Mouse (Mus musculus): ENCODE results near the gene Gm37240. TPM values are rescaled to one million over a fixed set of nuclear protein-coding genes. Genes with fewer than 3 reads are reported as not detected.

Gm37240 gene
- 0.82 and 2.0 TPM in 2 replicates for polyA plus RNA-seq (2014; fragmentation: Nextera tagmentation; extraction: Ambion mirVana)

- ATAC-seq (ENCODE audit: insufficient read depth, low FRiP score, low TSS enrichment) (peak; percentile 84), DNase-seq (ENCODE audit: low spot score) (peak; percentile 84)
- under 1% methylated on average over 44 of the region's 48 CpGs for WGBS
- H3K9ac ChIP-seq (ENCODE audit: low read length) = peak within 1 kb of the TSS; percentile 23
- H3K36me3 ChIP-seq (ENCODE audit: control insufficient read depth, insufficient read depth, low read length) = no peaks in the 10 kb centered on the region
- peak within 1 kb of the TSS; percentile 49 for H3K4me3 ChIP-seq (ENCODE audit: low read depth, low read length)
- no peak within 1 kb of the TSS for H3K27ac ChIP-seq (ENCODE audit: low read depth, low read length)
- H3K4me2 ChIP-seq (ENCODE audit: low read depth) = peak within 1 kb of the TSS; percentile 92
- H3K9me3 ChIP-seq (ENCODE audit: control insufficient read depth, low read length) = no peaks in the 10 kb centered on the region
- H3K4me1 ChIP-seq (ENCODE audit: control insufficient read depth, insufficient read depth, low read length) = 0 out of 2 replicates have a peak, but pooled peaks cover 2% of the 10 kb centered on the region
- H3K27me3 ChIP-seq (ENCODE audit: control insufficient read depth, insufficient read depth, low read length) = peaks cover 11% of the 10 kb centered on the region; the same call in 1 of the 2 replicates
These were observed at the start of gene Gm37240, which contains the start of gene Glt28d2 for GRCm38 (mm10) chr3:85887239-85887827. Gm37240 (minus strand) TSS chr3:85887518. Glt28d2 (minus strand) TSS chr3:85887516.

- H3K9ac ChIP-seq (ENCODE audit: low read length) = no peak overlapping the region
- 93% methylated on average over 5 of the region's 5 CpGs for WGBS
- no peak overlapping the region for H3K4me3 ChIP-seq (ENCODE audit: low read depth, low read length)
These were observed 46.3 kb upstream of the Gm37240 start for GRCm38 (mm10) chr3:85933586-85933985.

GRCm38 (mm10) chr3:85931859-85932258, 44.5 kb upstream of the Gm37240 start:
- H3K36me3 ChIP-seq (ENCODE audit: control insufficient read depth, insufficient read depth, low read length) = no peaks in the 10 kb centered on the region
- no peaks in the 10 kb centered on the region for H3K27me3 ChIP-seq (ENCODE audit: control insufficient read depth, insufficient read depth, low read length)
- no peak overlapping the region for H3K4me2 ChIP-seq (ENCODE audit: low read depth)
- no peaks in the 10 kb centered on the region for H3K4me1 ChIP-seq (ENCODE audit: control insufficient read depth, insufficient read depth, low read length)
- no peak overlapping the region for H3K4me3 ChIP-seq (ENCODE audit: low read depth, low read length)
- ATAC-seq (ENCODE audit: insufficient read depth, low FRiP score, low TSS enrichment) (no peak), DNase-seq (ENCODE audit: low spot score) (no peak)
- H3K9ac ChIP-seq (ENCODE audit: low read length) = no peak overlapping the region
- no peaks in the 10 kb centered on the region for H3K9me3 ChIP-seq (ENCODE audit: control insufficient read depth, low read length)
- WGBS = 86% methylated on average over 6 of the region's 6 CpGs
- H3K27ac ChIP-seq (ENCODE audit: low read depth, low read length) = no peak overlapping the region

More at GRCm38 (mm10) chr3:85933586-85933985, 46.3 kb upstream of the Gm37240 start:
- H3K27ac ChIP-seq (ENCODE audit: low read depth, low read length) = no peak overlapping the region
- H3K9me3 ChIP-seq (ENCODE audit: control insufficient read depth, low read length) = no peaks in the 10 kb centered on the region
- no peak overlapping the region for H3K4me2 ChIP-seq (ENCODE audit: low read depth)
- ATAC-seq (ENCODE audit: insufficient read depth, low FRiP score, low TSS enrichment) (no peak), DNase-seq (ENCODE audit: low spot score) (no peak)
- no peaks in the 10 kb centered on the region for H3K4me1 ChIP-seq (ENCODE audit: control insufficient read depth, insufficient read depth, low read length)
- no peaks in the 10 kb centered on the region for H3K27me3 ChIP-seq (ENCODE audit: control insufficient read depth, insufficient read depth, low read length)
- no peaks in the 10 kb centered on the region for H3K36me3 ChIP-seq (ENCODE audit: control insufficient read depth, insufficient read depth, low read length)

- no peaks in the 10 kb centered on the region for H3K36me3 ChIP-seq (ENCODE audit: control insufficient read depth, insufficient read depth, low read length)
- H3K9me3 ChIP-seq (ENCODE audit: control insufficient read depth, low read length) = no peaks in the 10 kb centered on the region
- no peaks in the 10 kb centered on the region for H3K27me3 ChIP-seq (ENCODE audit: control insufficient read depth, insufficient read depth, low read length)
- no peak overlapping the region for H3K4me3 ChIP-seq (ENCODE audit: low read depth, low read length)
- ATAC-seq (ENCODE audit: insufficient read depth, low FRiP score, low TSS enrichment) (no peak), DNase-seq (ENCODE audit: low spot score) (no peak)
- H3K9ac ChIP-seq (ENCODE audit: low read length) = no peak overlapping the region
- WGBS = 76% methylated on average over 11 of the region's 11 CpGs
- no peak overlapping the region for H3K27ac ChIP-seq (ENCODE audit: low read depth, low read length)
- H3K4me2 ChIP-seq (ENCODE audit: low read depth) = no peak overlapping the region
- no peaks in the 10 kb centered on the region for H3K4me1 ChIP-seq (ENCODE audit: control insufficient read depth, insufficient read depth, low read length)
These were observed 43.4 kb upstream of the Gm37240 start for GRCm38 (mm10) chr3:85930671-85931255.

- no peak for DNase-seq (ENCODE audit: low spot score)
- 85% methylated on average over 5 of the region's 5 CpGs for WGBS
- Histone ChIP-seq H3K36me3 (ENCODE audit: control insufficient read depth, insufficient read depth, low read length) (no peaks in the 10 kb centered on the region), H3K4me3 (ENCODE audit: low read depth, low read length) (no peak overlapping the region), H3K9ac (ENCODE audit: low read length) (no peak overlapping the region), H3K4me2 (ENCODE audit: low read depth) (no peak overlapping the region), H3K27me3 (ENCODE audit: control insufficient read depth, insufficient read depth, low read length) (no peaks in the 10 kb centered on the region), H3K9me3 (ENCODE audit: control insufficient read depth, low read length) (no peaks in the 10 kb centered on the region), H3K27ac (ENCODE audit: low read depth, low read length) (no peak overlapping the region), H3K4me1 (ENCODE audit: control insufficient read depth, insufficient read depth, low read length) (no peaks in the 10 kb centered on the region)
- no peak for ATAC-seq (ENCODE audit: insufficient read depth, low FRiP score, low TSS enrichment)
These were observed 42.4 kb upstream of the Gm37240 start for GRCm38 (mm10) chr3:85929711-85930110.

GRCm38 (mm10) chr3:85928140-85928611, 40.9 kb upstream of the Gm37240 start:
- no peak overlapping the region for H3K4me3 ChIP-seq (ENCODE audit: low read depth, low read length)
- H3K27me3 ChIP-seq (ENCODE audit: control insufficient read depth, insufficient read depth, low read length) = no peaks in the 10 kb centered on the region
- no peaks in the 10 kb centered on the region for H3K4me1 ChIP-seq (ENCODE audit: control insufficient read depth, insufficient read depth, low read length)
- WGBS = 82% methylated on average over 5 of the region's 5 CpGs
- DNase-seq (ENCODE audit: low spot score) (no peak), ATAC-seq (ENCODE audit: insufficient read depth, low FRiP score, low TSS enrichment) (no peak)
- no peak overlapping the region for H3K27ac ChIP-seq (ENCODE audit: low read depth, low read length)
- no peak overlapping the region for H3K4me2 ChIP-seq (ENCODE audit: low read depth)
- no peak overlapping the region for H3K9ac ChIP-seq (ENCODE audit: low read length)
- no peaks in the 10 kb centered on the region for H3K36me3 ChIP-seq (ENCODE audit: control insufficient read depth, insufficient read depth, low read length)
- H3K9me3 ChIP-seq (ENCODE audit: control insufficient read depth, low read length) = no peaks in the 10 kb centered on the region

GRCm38 (mm10) chr3:85927296-85927695, 40.0 kb upstream of the Gm37240 start:
- H3K27ac ChIP-seq (ENCODE audit: low read depth, low read length) = no peak overlapping the region
- no peak overlapping the region for H3K4me3 ChIP-seq (ENCODE audit: low read depth, low read length)
- H3K9me3 ChIP-seq (ENCODE audit: control insufficient read depth, low read length) = no peaks in the 10 kb centered on the region
- WGBS = 76% methylated on average over 9 of the region's 9 CpGs
- ATAC-seq (ENCODE audit: insufficient read depth, low FRiP score, low TSS enrichment) (no peak), DNase-seq (ENCODE audit: low spot score) (no peak)
- H3K9ac ChIP-seq (ENCODE audit: low read length) = no peak overlapping the region
- no peaks in the 10 kb centered on the region for H3K36me3 ChIP-seq (ENCODE audit: control insufficient read depth, insufficient read depth, low read length)
- H3K4me1 ChIP-seq (ENCODE audit: control insufficient read depth, insufficient read depth, low read length) = no peaks in the 10 kb centered on the region
- no peak overlapping the region for H3K4me2 ChIP-seq (ENCODE audit: low read depth)
- H3K27me3 ChIP-seq (ENCODE audit: control insufficient read depth, insufficient read depth, low read length) = no peaks in the 10 kb centered on the region

- Histone ChIP-seq H3K27ac (ENCODE audit: low read depth, low read length) (no peak overlapping the region), H3K4me2 (ENCODE audit: low read depth) (no peak overlapping the region), H3K27me3 (ENCODE audit: control insufficient read depth, insufficient read depth, low read length) (no peaks in the 10 kb centered on the region), H3K36me3 (ENCODE audit: control insufficient read depth, insufficient read depth, low read length) (no peaks in the 10 kb centered on the region), H3K9ac (ENCODE audit: low read length) (no peak overlapping the region), H3K9me3 (ENCODE audit: control insufficient read depth, low read length) (no peaks in the 10 kb centered on the region), H3K4me3 (ENCODE audit: low read depth, low read length) (no peak overlapping the region), H3K4me1 (ENCODE audit: control insufficient read depth, insufficient read depth, low read length) (no peaks in the 10 kb centered on the region)
- no peak; the same call in 1 of the 2 replicates for ATAC-seq (ENCODE audit: insufficient read depth, low FRiP score, low TSS enrichment)
- 49% methylated on average over 18 of the region's 18 CpGs for WGBS
- peak; percentile 85 for DNase-seq (ENCODE audit: low spot score)
These were observed 36.9 kb upstream of the Gm37240 start for GRCm38 (mm10) chr3:85923954-85924945.

All from neural tube, embryonic 11.5 days (tissue).